Mouse (Mus musculus) small intestine, adult 2 months (tissue): Measurements from ENCODE around the gene Gm20388.

Experiments
- CTCF ChIP-seq: fragments of 200-500 bp; IDR thresholded peaks from 2 replicates; pipeline ENCODE4 v1.5.1; 2012; ENCODE audit warnings: low read depth, mild to moderate bottlenecking, control low read depth, inconsistent platforms, low read length, moderate library complexity, mixed read lengths; ENCODE audit not compliant: insufficient replicate concordance, insufficient read length; ENCODE audit errors: extremely low read depth
- POLR2A ChIP-seq: fragments of 200-500 bp; IDR thresholded peaks from 2 replicates; pipeline ENCODE4 v1.6.1; 2012; ENCODE audit warnings: low read depth, mild to moderate bottlenecking, control low read depth, inconsistent platforms, low read length, moderate library complexity

GRCm38 (mm10) chr8:122726789-122727188 is 2816.1 kb downstream of the Gm20388 start:
- TF ChIP-seq CTCF (no peak), POLR2A (no peak)
